Mouse (Mus musculus): ENCODE measurements around the gene H2-Ob.

GRCm38 (mm10) chr17:34288131-34288530, 49.4 kb downstream of the H2-Ob start:
- no peak for TF ChIP-seq CTCF (IDR thresholded peaks at IDR 0.05; ENCODE audit: extremely low read depth, insufficient read depth, low read length)
- no peak for TF ChIP-seq POLR2A (IDR thresholded peaks at IDR 0.05; ENCODE audit: extremely low read depth, insufficient read depth, low read length)

Measured in cortical plate, adult 2 months (tissue).